Mouse (Mus musculus): ENCODE measurements at regions not wholly inside any gene's neighbourhood (a gene's known extent, or its start where the extent isn't known, plus 50 kb on each side); places are given as distances from the start of the nearest gene placed in this dataset.

DNA sequence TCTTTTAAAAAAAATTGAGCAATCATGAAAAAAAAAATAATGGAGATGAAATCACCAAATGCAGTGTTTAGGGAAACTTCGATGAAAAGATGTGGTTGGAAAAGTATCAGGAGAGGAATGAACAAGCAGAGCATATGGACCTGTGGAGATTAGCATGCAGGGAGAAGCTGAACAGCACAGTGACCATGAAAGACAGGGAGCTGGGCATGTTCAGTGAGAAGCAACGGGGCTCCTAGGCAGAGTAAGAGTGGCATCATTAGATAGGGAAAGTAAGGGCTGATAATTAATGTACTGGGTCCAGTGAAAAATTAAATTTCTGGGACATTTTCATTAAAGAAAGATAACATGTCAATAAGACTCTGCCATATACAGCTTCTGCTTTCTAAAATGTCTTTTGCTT, 1592.5 kb downstream of the Efna5 start:
- TF ChIP-seq CTCF (conservative IDR thresholded peaks at IDR 0.05; ENCODE audit: low read length): no peak
- TF ChIP-seq NANOG (IDR thresholded peaks at IDR 0.05; ENCODE audit: borderline replicate concordance, low read length): no peak
- TF ChIP-seq POU5F1 (IDR thresholded peaks at IDR 0.05; ENCODE audit: borderline replicate concordance, low read length): no peak

Measured in E14TG2a.4 (cell line).